Mouse (Mus musculus) G1E (cell line): ENCODE measurements around the gene Nde1. TPM values are rescaled to one million over a fixed set of nuclear protein-coding genes. Genes with fewer than 3 reads are reported as not detected.
A peak's percentile ranks its signal among the peaks of the same experiment; 100 is the strongest.

Source experiments
- ATAC-seq: 2 replicates; pipeline ENCODE4 v1.8.0; 2016; ENCODE audit warnings: mild to moderate bottlenecking; ENCODE audit not compliant: insufficient number of reproducible peaks, poor library complexity, low FRiP score, severe bottlenecking; ENCODE audit errors: extremely low read depth
- DNase-seq: peaks from one replicate; pipeline ENCODE4 v3.0.0; 2012; ENCODE audit warnings: low spot score
- H3K27me3 ChIP-seq: 2 replicates; pipeline ENCODE4 v1.6.1; 2012; ENCODE audit warnings: mild to moderate bottlenecking, low read length, inconsistent platforms; ENCODE audit not compliant: insufficient read depth
- H3K36me3 ChIP-seq: replicated peaks from 2 replicates; pipeline ENCODE3; 2012; ENCODE audit warnings: mild to moderate bottlenecking, inconsistent platforms
- H3K4me1 ChIP-seq: 2 replicates; pipeline ENCODE4 v1.6.1; 2012; ENCODE audit warnings: low read depth, low read length, inconsistent platforms, mixed read lengths; ENCODE audit not compliant: insufficient read depth
- H3K4me3 ChIP-seq: 2 replicates; pipeline ENCODE4 v1.5.1; 2012; ENCODE audit warnings: low read depth, mild to moderate bottlenecking, inconsistent platforms, low read length, moderate library complexity, mixed read lengths
- H3K9me3 ChIP-seq: replicated peaks from 2 replicates; pipeline ENCODE4 v1.6.1; 2012; ENCODE audit warnings: inconsistent platforms
- CTCF ChIP-seq: IDR thresholded peaks from 2 replicates; pipeline ENCODE4 v1.5.1; 2012; ENCODE audit warnings: low read depth, low read length, inconsistent platforms, mixed read lengths
- GATA1 ChIP-seq: IDR thresholded peaks from 2 replicates; pipeline ENCODE4 v1.6.1; 2012; ENCODE audit warnings: borderline replicate concordance, low read length, inconsistent platforms, mixed read lengths
- GATA2 ChIP-seq: IDR thresholded peaks from 2 replicates; pipeline ENCODE4 v1.6.1; 2012; ENCODE audit warnings: low read depth, low read length, inconsistent platforms, borderline replicate concordance
- POLR2AphosphoS5 ChIP-seq: IDR thresholded peaks from 2 replicates; pipeline ENCODE4 v1.6.1; 2012; ENCODE audit warnings: low read depth, low read length, inconsistent platforms; ENCODE audit not compliant: insufficient replicate concordance
- TAL1 ChIP-seq: conservative IDR thresholded peaks from 2 replicates; pipeline ENCODE4 v1.6.1; 2012; ENCODE audit warnings: low read depth, low read length, inconsistent platforms, mixed read lengths
- polyA plus RNA-seq: library from polyadenylated mRNA; stranded (reverse); fragments of >175 nt; gene quantifications from 2 replicates; pipeline ENCODE4 v1.2.3, GENCODE M21; 2012
- total RNA-seq, 2 experiments: library from RNA; stranded (forward) in 1 of 2; stranded (reverse) in 1 of 2; fragments of 200-1000 nt in 1 of 2; fragments of >200 nt in 1 of 2; fragmentation: Nextera tagmentation in 1 of 2; gene quantifications; 2 replicates each; pipeline ENCODE4 v1.2.3; 2014 to 2017

Nde1 gene
- total and polyA plus RNA-seq, 3 experiments, result 54.6 to 85.9 (median 58.2) TPM

DNA sequence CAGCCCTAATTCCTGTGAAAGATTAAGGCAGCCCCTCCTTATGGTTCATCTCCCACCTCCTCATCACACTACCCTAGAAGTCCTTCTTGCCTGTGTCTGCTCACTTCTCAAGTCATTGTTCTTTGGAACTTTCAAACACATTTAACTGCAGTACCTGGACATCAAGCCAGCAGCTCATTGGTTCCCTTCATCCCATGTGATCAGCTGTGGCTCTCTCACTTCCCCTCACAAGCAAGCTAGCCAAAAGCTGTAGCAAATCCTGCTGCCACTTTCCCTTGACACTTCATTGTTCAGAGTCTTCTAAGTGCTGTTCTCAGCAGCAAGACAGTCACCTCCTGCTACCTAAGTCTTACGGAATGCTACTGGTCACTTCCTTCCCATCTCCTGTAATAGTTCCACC is 37.8 kb upstream of the Nde1 start:
- peaks cover 89% of the 10 kb centered on the region for H3K36me3 ChIP-seq
- H3K9me3 ChIP-seq, result no peaks in the 10 kb centered on the region
- no peaks in the 10 kb centered on the region for H3K27me3 ChIP-seq
- H3K4me3 ChIP-seq, result no peak overlapping the region
- TF ChIP-seq POLR2AphosphoS5 (no peak), TAL1 (no peak), GATA1 (no peak), GATA2 (no peak), CTCF (no peak)
- no peaks in the 10 kb centered on the region for H3K4me1 ChIP-seq
- ATAC-seq, result no peak
- no peak for DNase-seq

DNA sequence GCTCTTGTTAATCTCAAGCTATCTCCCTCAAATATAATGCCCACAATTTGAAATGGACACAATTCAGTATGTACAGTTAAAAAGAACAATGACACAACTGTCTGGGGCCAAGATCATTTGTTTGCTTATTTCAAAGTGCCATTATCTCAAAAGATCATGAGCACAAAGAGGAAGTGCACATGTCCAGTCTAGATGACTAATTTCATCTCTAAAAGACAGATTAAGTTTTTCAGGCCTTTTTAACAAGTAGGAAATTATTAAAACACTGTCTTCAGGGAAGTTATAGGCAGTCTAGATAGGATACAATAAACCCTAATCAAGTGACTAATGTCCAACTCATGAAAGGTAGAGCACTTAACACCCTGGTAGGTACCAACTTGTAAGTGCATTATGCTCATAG is 34.1 kb upstream of the Nde1 start:
- H3K9me3 ChIP-seq, result no peaks in the 10 kb centered on the region
- no peak for DNase-seq
- H3K4me3 ChIP-seq, result no peak overlapping the region
- peaks cover 88% of the 10 kb centered on the region for H3K36me3 ChIP-seq
- H3K4me1 ChIP-seq, result no peaks in the 10 kb centered on the region
- peak; percentile 45; the same call in 1 of the 2 replicates for ATAC-seq
- TF ChIP-seq CTCF (no peak), TAL1 (no peak), GATA1 (no peak), GATA2 (no peak), POLR2AphosphoS5 (no peak)
- no peaks in the 10 kb centered on the region for H3K27me3 ChIP-seq

DNA sequence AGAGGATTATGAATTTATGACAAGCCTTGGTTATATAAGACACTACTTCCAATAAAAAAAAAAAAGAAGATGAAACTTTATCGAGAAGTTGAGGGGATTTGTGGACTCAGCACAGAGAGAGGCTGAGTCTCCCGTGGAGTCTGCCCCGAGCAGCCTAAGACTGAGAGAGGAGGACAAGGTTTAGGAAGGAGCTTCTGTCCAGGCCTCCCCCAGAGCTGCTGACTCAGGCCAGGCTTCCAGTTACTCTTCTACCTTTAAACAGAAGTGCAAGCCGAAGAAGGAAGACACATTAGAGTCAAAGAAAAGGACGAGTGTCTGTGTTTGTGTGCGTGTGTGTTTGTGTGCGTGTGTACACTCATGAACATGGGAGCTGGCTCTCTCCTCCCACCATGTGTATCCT is 32.3 kb upstream of the Nde1 start:
- no peak for ATAC-seq
- Histone ChIP-seq H3K4me3 (no peak overlapping the region), H3K9me3 (no peaks in the 10 kb centered on the region), H3K4me1 (no peaks in the 10 kb centered on the region), H3K36me3 (peaks cover 86% of the 10 kb centered on the region), H3K27me3 (no peaks in the 10 kb centered on the region)
- DNase-seq, result no peak
- TF ChIP-seq GATA1, result no peak
- TF ChIP-seq GATA2, result no peak
- no peak for TF ChIP-seq CTCF
- no peak for TF ChIP-seq TAL1
- TF ChIP-seq POLR2AphosphoS5, result no peak

DNA sequence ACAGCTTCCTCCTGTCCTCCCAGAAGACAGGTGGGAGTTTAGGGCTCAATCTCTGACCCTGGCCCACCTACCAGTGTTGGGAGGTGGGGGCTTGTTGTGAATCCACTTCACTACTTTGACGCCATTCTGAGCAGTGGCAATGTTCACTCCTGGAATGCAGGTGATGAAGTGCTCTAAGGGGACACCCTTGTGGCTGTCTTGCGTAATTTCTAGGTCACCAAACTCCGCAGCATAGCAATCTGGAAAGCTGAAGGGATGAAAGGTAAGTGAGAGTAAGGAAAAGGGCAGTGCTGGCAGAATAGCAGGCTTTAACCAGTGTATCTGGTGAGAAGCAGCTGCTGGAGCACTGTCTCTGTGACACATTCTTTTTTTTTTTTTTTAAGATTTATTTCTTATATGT is 31.7 kb upstream of the Nde1 start:
- Histone ChIP-seq H3K27me3 (no peaks in the 10 kb centered on the region), H3K9me3 (no peaks in the 10 kb centered on the region), H3K4me1 (no peaks in the 10 kb centered on the region), H3K4me3 (no peak overlapping the region), H3K36me3 (peaks cover 86% of the 10 kb centered on the region)
- DNase-seq (no peak), ATAC-seq (no peak)
- TF ChIP-seq GATA1 (no peak), CTCF (no peak)

DNA sequence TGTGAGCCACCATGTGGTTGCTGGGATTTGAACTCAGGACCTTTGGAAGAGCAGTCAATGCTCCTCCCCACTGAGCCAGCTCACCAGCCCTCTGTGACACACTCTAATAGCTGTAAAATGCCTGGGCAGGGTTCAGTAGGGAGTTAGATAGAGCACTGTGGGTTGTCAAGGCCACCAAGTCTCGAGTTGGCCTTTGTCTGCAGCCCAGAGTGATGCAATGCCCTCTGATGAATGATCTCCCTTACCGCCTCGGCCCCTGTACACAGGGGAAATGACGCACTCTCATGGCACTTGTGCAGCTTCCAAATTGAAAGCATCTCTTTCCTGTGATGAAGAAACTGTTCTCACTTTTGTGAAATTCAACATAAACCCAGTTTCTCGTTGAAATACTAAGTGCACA is 31.2 kb upstream of the Nde1 start:
- no peak for TF ChIP-seq CTCF
- no peak for TF ChIP-seq TAL1
- TF ChIP-seq GATA2, result no peak
- no peak for TF ChIP-seq POLR2AphosphoS5
- TF ChIP-seq GATA1, result no peak
- ATAC-seq (no peak), DNase-seq (no peak)
- H3K4me1 ChIP-seq, result no peaks in the 10 kb centered on the region
- no peaks in the 10 kb centered on the region for H3K9me3 ChIP-seq
- no peaks in the 10 kb centered on the region for H3K27me3 ChIP-seq
- peaks cover 90% of the 10 kb centered on the region for H3K36me3 ChIP-seq
- no peak overlapping the region for H3K4me3 ChIP-seq

DNA sequence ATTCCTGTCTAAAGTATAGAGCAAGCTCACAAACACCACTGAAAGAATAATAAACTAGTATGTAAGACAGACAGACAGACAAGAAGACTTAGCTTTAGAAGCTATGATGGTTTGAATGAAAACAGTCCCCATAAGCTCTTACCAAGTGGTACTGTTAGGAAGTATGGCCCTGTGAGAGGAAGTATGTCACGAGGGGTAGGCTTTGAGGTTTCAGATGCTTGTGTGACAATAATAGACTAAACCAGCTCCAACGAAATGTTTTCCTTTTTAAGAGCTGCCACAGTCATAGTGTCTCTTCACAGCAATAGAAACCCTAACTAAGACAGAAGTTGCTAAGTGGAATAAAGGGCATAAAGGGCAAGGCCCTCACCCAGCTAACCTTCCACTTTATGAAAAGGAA is 28.1 kb upstream of the Nde1 start:
- no peaks in the 10 kb centered on the region for H3K4me1 ChIP-seq
- ATAC-seq, result no peak

More for the DNA sequence above, 28.1 kb upstream of the Nde1 start:
- Histone ChIP-seq H3K4me3 (no peak overlapping the region), H3K27me3 (no peaks in the 10 kb centered on the region), H3K36me3 (peaks cover 89% of the 10 kb centered on the region), H3K9me3 (no peaks in the 10 kb centered on the region)
- no peak for TF ChIP-seq CTCF
- TF ChIP-seq TAL1, result no peak
- TF ChIP-seq POLR2AphosphoS5, result no peak
- TF ChIP-seq GATA1, result no peak
- DNase-seq, result no peak
